Mouse (Mus musculus) thymus, adult 2 months (tissue): ENCODE measurements around the gene Pla2r1. TPM values are rescaled to one million over a fixed set of nuclear protein-coding genes. Genes with fewer than 3 reads are reported as not detected.

Experiments used
- DNase-seq: peaks from one replicate; pipeline ENCODE4 v3.0.0; 2021
- H3K27ac ChIP-seq: fragments of 200-500 bp; 2 replicates; pipeline ENCODE4 v1.5.1; 2012; ENCODE audit warnings: low read length, control low read depth; ENCODE audit not compliant: control insufficient read depth, insufficient read depth
- H3K27me3 ChIP-seq: fragments of 200-500 bp; 2 replicates; pipeline ENCODE4 v1.6.1; 2012; ENCODE audit warnings: mild to moderate bottlenecking, low read length, moderate library complexity, mixed read lengths; ENCODE audit not compliant: control insufficient read depth, insufficient read depth
- H3K36me3 ChIP-seq: fragments of 200-500 bp; 2 replicates; pipeline ENCODE4 v1.6.1; 2012; ENCODE audit warnings: mild to moderate bottlenecking, low read length, moderate library complexity; ENCODE audit not compliant: control insufficient read depth, insufficient read depth
- H3K4me1 ChIP-seq: fragments of 200-500 bp; replicated peaks from 2 replicates; pipeline ENCODE4 v1.6.1; 2012; ENCODE audit warnings: low read length; ENCODE audit not compliant: control insufficient read depth, insufficient read depth
- H3K4me3 ChIP-seq: fragments of 200-500 bp; 2 replicates; pipeline ENCODE4 v1.5.1; 2012; ENCODE audit warnings: mild to moderate bottlenecking, low read length, control low read depth, moderate library complexity; ENCODE audit not compliant: control insufficient read depth, insufficient read depth
- CTCF ChIP-seq: fragments of 200-500 bp; IDR thresholded peaks from 2 replicates; pipeline ENCODE4 v1.5.1; 2012; ENCODE audit warnings: mild to moderate bottlenecking, control low read depth, low read length, moderate library complexity, borderline replicate concordance; ENCODE audit not compliant: control insufficient read depth, poor library complexity, insufficient read depth; ENCODE audit errors: extremely low read depth
- POLR2A ChIP-seq: fragments of 200-500 bp; IDR thresholded peaks from 2 replicates; pipeline ENCODE4 v1.6.1; 2012; ENCODE audit warnings: mild to moderate bottlenecking, low read length, control low read depth, moderate library complexity; ENCODE audit not compliant: control insufficient read depth, poor library complexity, insufficient read depth; ENCODE audit errors: extremely low read depth
- WGBS: fragments of 180-500 bp; shearing (Covaris S2); methylation state at CpG from one replicate; pipeline ENCODE4 v1.1.7; 2018; 5-methylcytosine and 5-hydroxymethylcytosine counted together
- polyA plus RNA-seq: library from polyadenylated mRNA; depleted of rRNA; stranded (reverse); fragments of >200 nt; gene quantifications from 2 replicates; pipeline ENCODE4 v1.2.3, GENCODE M21; 2012

The Pla2r1 gene
- polyA plus RNA-seq, 1 experiment: 0.47 TPM

GRCm38 (mm10) chr2:60401694-60402093, 151.4 kb downstream of the Pla2r1 start:
- Histone ChIP-seq H3K27ac (no peak overlapping the region), H3K36me3 (no peaks in the 10 kb centered on the region), H3K27me3 (no peaks in the 10 kb centered on the region), H3K4me3 (no peak overlapping the region), H3K4me1 (no peaks in the 10 kb centered on the region)
- WGBS: 84% methylated on average over 5 of the region's 5 CpGs
- no peak for DNase-seq
- TF ChIP-seq POLR2A (no peak), CTCF (no peak)

- DNase-seq: no peak
- peaks cover 2% of the 10 kb centered on the region; the same call in 1 of the 2 replicates for H3K4me1 ChIP-seq
- no peak overlapping the region for H3K4me3 ChIP-seq
- no peaks in the 10 kb centered on the region for H3K27me3 ChIP-seq
- 57% methylated on average over 6 of the region's 6 CpGs for WGBS
- no peak for TF ChIP-seq CTCF
- TF ChIP-seq POLR2A: no peak
- no peaks in the 10 kb centered on the region for H3K36me3 ChIP-seq
- no peak overlapping the region for H3K27ac ChIP-seq
Observed at GRCm38 (mm10) chr2:60393786-60394185, 159.3 kb downstream of the Pla2r1 start.

GRCm38 (mm10) chr2:60392286-60392685, 160.8 kb downstream of the Pla2r1 start:
- Histone ChIP-seq H3K4me1 (peaks cover 2% of the 10 kb centered on the region; the same call in 1 of the 2 replicates), H3K27me3 (no peaks in the 10 kb centered on the region), H3K36me3 (no peaks in the 10 kb centered on the region), H3K27ac (no peak overlapping the region), H3K4me3 (no peak overlapping the region)
- WGBS: 96% methylated on average over 4 of the region's 4 CpGs
- TF ChIP-seq POLR2A: no peak
- no peak for TF ChIP-seq CTCF
- no peak for DNase-seq

DNA sequence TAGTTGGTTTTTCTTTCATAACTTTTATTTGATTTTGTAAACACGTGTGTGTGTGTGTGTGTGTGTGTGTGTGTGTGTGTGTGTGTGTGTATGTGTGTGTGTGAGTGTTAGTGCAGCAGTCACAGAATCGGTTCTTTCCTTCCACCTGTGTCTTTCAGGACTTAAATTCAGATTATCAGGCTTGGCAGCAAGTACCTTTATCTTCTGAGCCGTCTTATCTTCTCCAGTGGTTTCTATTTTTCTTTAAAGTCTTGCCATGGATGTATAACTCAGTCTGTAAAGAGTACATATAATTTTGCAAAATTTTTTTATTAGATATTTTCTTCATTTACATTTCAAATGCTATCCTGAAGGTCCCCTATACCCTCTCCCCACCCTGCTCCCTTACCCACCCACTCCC, 165.7 kb downstream of the Pla2r1 start:
- DNase-seq: no peak
- 61% methylated on average over 3 of the region's 3 CpGs for WGBS

GRCm38 (mm10) chr2:60386835-60387234, 166.3 kb downstream of the Pla2r1 start:
- Histone ChIP-seq H3K27ac (no peak overlapping the region), H3K36me3 (no peaks in the 10 kb centered on the region), H3K4me3 (no peak overlapping the region), H3K4me1 (peaks cover 14% of the 10 kb centered on the region), H3K27me3 (no peaks in the 10 kb centered on the region)
- TF ChIP-seq CTCF (no peak), POLR2A (no peak)
- WGBS: 90% methylated on average over 2 of the region's 2 CpGs
- DNase-seq: no peak

More for the DNA sequence above, 165.7 kb downstream of the Pla2r1 start:
- H3K27me3 ChIP-seq: no peaks in the 10 kb centered on the region
- no peaks in the 10 kb centered on the region for H3K36me3 ChIP-seq
- peaks cover 14% of the 10 kb centered on the region for H3K4me1 ChIP-seq
- no peak overlapping the region for H3K4me3 ChIP-seq
- H3K27ac ChIP-seq: no peak overlapping the region
- TF ChIP-seq CTCF (no peak), POLR2A (no peak)

GRCm38 (mm10) chr2:60384763-60385085, 168.4 kb downstream of the Pla2r1 start:
- Histone ChIP-seq H3K27ac (peak overlapping the region; percentile 8; the same call in 1 of the 2 replicates), H3K27me3 (no peaks in the 10 kb centered on the region), H3K36me3 (no peaks in the 10 kb centered on the region), H3K4me3 (no peak overlapping the region), H3K4me1 (peaks cover 17% of the 10 kb centered on the region)
- TF ChIP-seq POLR2A: no peak
- no peak for TF ChIP-seq CTCF
- DNase-seq: peak; percentile 7

DNA sequence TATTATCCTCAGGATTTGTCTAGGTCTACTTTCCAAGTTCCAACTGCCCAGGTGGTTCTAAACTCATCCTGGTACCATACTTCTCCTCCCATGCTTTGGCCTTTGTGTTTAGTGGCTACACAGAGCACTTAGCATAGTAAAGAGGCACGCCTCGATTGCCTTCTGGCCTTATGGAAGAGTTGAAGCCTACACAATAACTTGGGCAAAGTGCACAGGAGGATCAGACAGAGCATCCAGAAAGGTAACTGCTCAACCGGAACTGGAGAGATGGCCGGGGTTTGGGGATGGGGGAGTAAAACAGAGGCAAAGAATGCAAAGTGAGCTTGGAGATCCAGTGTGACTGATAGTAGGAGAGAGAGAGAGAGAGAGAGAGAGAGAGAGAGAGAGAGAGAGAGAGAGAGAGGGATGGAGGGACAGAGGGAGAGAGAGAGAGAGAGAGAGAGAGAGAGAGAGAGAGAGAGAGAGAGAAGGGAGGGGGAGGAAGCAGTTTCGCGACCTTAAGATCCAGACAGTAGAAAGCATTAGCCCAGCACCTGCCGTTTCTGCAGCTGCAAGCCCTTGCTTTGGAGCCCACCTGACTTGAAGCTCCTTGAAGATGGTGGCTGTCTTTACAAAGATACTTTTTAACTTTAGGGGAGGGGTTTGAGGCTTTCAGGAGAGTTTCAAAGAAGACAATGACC, 168.9 kb downstream of the Pla2r1 start:
- 45% methylated on average over 7 of the region's 7 CpGs for WGBS

More for the DNA sequence above, 168.9 kb downstream of the Pla2r1 start:
- peak; percentile 38 for DNase-seq
- no peak for TF ChIP-seq CTCF
- Histone ChIP-seq H3K4me3 (no peak overlapping the region), H3K36me3 (no peaks in the 10 kb centered on the region), H3K27me3 (no peaks in the 10 kb centered on the region), H3K27ac (no peak overlapping the region), H3K4me1 (peaks cover 17% of the 10 kb centered on the region)
